ENCODE assay signal across 27 mouse cellular contexts in genomic region chr5:37814169-37814568, GRCm38 (mm10). TPM values are rescaled to one million over a fixed set of nuclear protein-coding genes. Genes with fewer than 3 reads are reported as not detected.
A peak's percentile ranks its signal among the peaks of the same experiment; 100 is the strongest.
DNase-seq lines count a peak whose midpoint lies in the region; ATAC-seq and TF ChIP-seq lines count a peak whose summit lies in the region.
"Had no signal": no experiment of that assay in that cellular context is flagged by ENCODE, and none has a peak within 500 bp of the region (broad histone marks: within the 10 kb centered on the region; RNA-seq: fewer than 3 reads in every experiment).

No protein-coding gene starts in this region.

- H3K4me2 ChIP-seq in forebrain, postnatal 0 days (ENCODE audit: low read depth), result no peak overlapping the region
- no peak overlapping the region for H3K4me2 ChIP-seq in forebrain, embryonic 11.5 days (ENCODE audit: low read depth, low read length, severe bottlenecking)
- H3K4me2 ChIP-seq in kidney, postnatal 0 days (ENCODE audit: low read length), result no peak overlapping the region
- no peak overlapping the region for H3K4me2 ChIP-seq in kidney, embryonic 16.5 days (replicated peaks; ENCODE audit: low read depth, low read length)
- H3K4me2 ChIP-seq: embryonic facial prominence, embryonic 15.5 days; forebrain, embryonic 15.5 days; heart, embryonic 11.5 days; hindbrain, embryonic 13.5 days; limb, embryonic 12.5 days; midbrain, embryonic 13.5 days; neural tube, embryonic 12.5 days had no signal

- 0 out of 2 replicates have a peak, but pooled peaks have one; percentile 14 for TF ChIP-seq CTCF in forebrain, postnatal 0 days (IDR thresholded peaks at IDR 0.05; ENCODE audit: low read depth)
- peak; percentile 56 for TF ChIP-seq CTCF in kidney, postnatal 0 days (IDR thresholded peaks at IDR 0.05; ENCODE audit: low read depth)
- peak; percentile 9; the same call in 1 of the 2 replicates for TF ChIP-seq CTCF in lung, adult 2 months (IDR thresholded peaks at IDR 0.05; ENCODE audit: insufficient read depth, low read length)
- TF ChIP-seq CTCF in E14TG2a.4 (conservative IDR thresholded peaks at IDR 0.05; ENCODE audit: low read length), result peak; percentile 32

- H3K27ac ChIP-seq in forebrain, postnatal 0 days (ENCODE audit: low read depth, low read length), result no peak overlapping the region
- H3K27ac ChIP-seq in forebrain, embryonic 11.5 days (ENCODE audit: low read depth, low read length), result no peak overlapping the region
- H3K27ac ChIP-seq in kidney, postnatal 0 days, result no peak overlapping the region
- H3K27ac ChIP-seq in kidney, embryonic 16.5 days (ENCODE audit: low read length), result no peak overlapping the region
- H3K27ac ChIP-seq: embryonic facial prominence, embryonic 15.5 days; forebrain, embryonic 15.5 days; hindbrain, embryonic 13.5 days; left cerebral cortex, adult 2 months; limb, embryonic 12.5 days; midbrain, embryonic 13.5 days; neural tube, embryonic 12.5 days had no signal

- H3K27me3 ChIP-seq in forebrain, postnatal 0 days (ENCODE audit: insufficient read depth, low read length), result peaks cover 63% of the 10 kb centered on the region
- peaks cover 57% of the 10 kb centered on the region for H3K27me3 ChIP-seq in forebrain, embryonic 11.5 days (ENCODE audit: control insufficient read depth, insufficient read depth, low read length)
- peaks cover 56% of the 10 kb centered on the region for H3K27me3 ChIP-seq in kidney, postnatal 0 days (ENCODE audit: insufficient read depth, low read length)
- peaks cover 63% of the 10 kb centered on the region for H3K27me3 ChIP-seq in kidney, embryonic 16.5 days (ENCODE audit: insufficient read depth, low read length)
- peaks cover 88% of the 10 kb centered on the region for H3K27me3 ChIP-seq in E14TG2a.4 (ENCODE audit: insufficient read depth, low read length)

- no peak for DNase-seq in forebrain, postnatal 0 days
- DNase-seq in forebrain, embryonic 11.5 days (ENCODE audit: low spot score), result no peak
- no peak for DNase-seq in kidney, postnatal 0 days (ENCODE audit: low spot score)
- DNase-seq in lung, adult 2 months, result no peak
- DNase-seq in lung, postnatal 14 days, result no peak
- no peak for DNase-seq in ovary, postnatal 14 days (ENCODE audit: low spot score)
- DNase-seq: adrenal gland, postnatal 25 days; cerebellum, adult 8-10 months; cerebellum, postnatal 36 days; embryo, embryonic 11 days; gastrocnemius, postnatal 10 days; heart, postnatal 14 days; layer of hippocampus, adult 9-11 months; thymus, postnatal 25 days had no signal

- H3K36me3 ChIP-seq in forebrain, postnatal 0 days (ENCODE audit: insufficient read depth), result no peaks in the 10 kb centered on the region
- no peaks in the 10 kb centered on the region for H3K36me3 ChIP-seq in forebrain, embryonic 11.5 days (ENCODE audit: control insufficient read depth, insufficient read depth, low read length)
- H3K36me3 ChIP-seq in kidney, postnatal 0 days (ENCODE audit: insufficient read depth, low read length), result no peaks in the 10 kb centered on the region
- no peaks in the 10 kb centered on the region for H3K36me3 ChIP-seq in kidney, embryonic 16.5 days (ENCODE audit: insufficient read depth, low read length)
- H3K36me3 ChIP-seq in E14TG2a.4 (ENCODE audit: insufficient read depth, low read length), result no peaks in the 10 kb centered on the region
- H3K36me3 ChIP-seq: embryonic facial prominence, embryonic 15.5 days; forebrain, embryonic 15.5 days; hindbrain, embryonic 13.5 days; limb, embryonic 12.5 days; midbrain, embryonic 13.5 days; neural tube, embryonic 12.5 days had no signal

- ATAC-seq in forebrain, postnatal 0 days, result no peak
- no peak for ATAC-seq in forebrain, embryonic 11.5 days (replicated peaks; ENCODE audit: low FRiP score)
- no peak for ATAC-seq in kidney, postnatal 0 days (replicated peaks; ENCODE audit: low FRiP score, low read depth)
- no peak for ATAC-seq in kidney, embryonic 16.5 days (ENCODE audit: low FRiP score, low TSS enrichment)
- ATAC-seq: forebrain, embryonic 15.5 days; inflammation-experienced regulatory T-cells, adult 6 months; midbrain, embryonic 13.5 days had no signal

- H3K4me1 ChIP-seq in forebrain, postnatal 0 days (ENCODE audit: insufficient read depth), result no peaks in the 10 kb centered on the region
- peaks cover 2% of the 10 kb centered on the region for H3K4me1 ChIP-seq in forebrain, embryonic 11.5 days (replicated peaks; ENCODE audit: control insufficient read depth, insufficient read depth, low read length)
- no peaks in the 10 kb centered on the region for H3K4me1 ChIP-seq in kidney, postnatal 0 days (replicated peaks; ENCODE audit: insufficient read depth, low read length)
- peaks cover 4% of the 10 kb centered on the region; the same call in 1 of the 2 replicates for H3K4me1 ChIP-seq in kidney, embryonic 16.5 days (ENCODE audit: insufficient read depth, low read length)
- H3K4me1 ChIP-seq in lung, adult 2 months (ENCODE audit: control insufficient read depth, insufficient read depth, low read length), result no peaks in the 10 kb centered on the region
- peaks cover 25% of the 10 kb centered on the region for H3K4me1 ChIP-seq in E14TG2a.4 (replicated peaks; ENCODE audit: low read depth, low read length)

- no peak for TF ChIP-seq POLR2A in lung, adult 2 months (IDR thresholded peaks at IDR 0.05; ENCODE audit: borderline replicate concordance, extremely low read depth, low read depth, low read length)

- H3K9me3 ChIP-seq in forebrain, postnatal 0 days (ENCODE audit: low read length), result no peaks in the 10 kb centered on the region
- no peaks in the 10 kb centered on the region for H3K9me3 ChIP-seq in forebrain, embryonic 11.5 days (ENCODE audit: control insufficient read depth, low read length)
- no peaks in the 10 kb centered on the region for H3K9me3 ChIP-seq in kidney, postnatal 0 days (replicated peaks; ENCODE audit: low read length)
- peaks cover 7% of the 10 kb centered on the region; the same call in 1 of the 2 replicates for H3K9me3 ChIP-seq in kidney, embryonic 16.5 days (ENCODE audit: low read length)
- H3K9me3 ChIP-seq in E14TG2a.4 (ENCODE audit: low read length), result no peaks in the 10 kb centered on the region
- H3K9me3 ChIP-seq: embryonic facial prominence, embryonic 15.5 days; forebrain, embryonic 15.5 days; hindbrain, embryonic 13.5 days; midbrain, embryonic 13.5 days; neural tube, embryonic 12.5 days had no signal

- no peak overlapping the region for H3K9ac ChIP-seq in forebrain, postnatal 0 days
- H3K9ac ChIP-seq in forebrain, embryonic 11.5 days (ENCODE audit: low read length), result no peak overlapping the region
- no peak overlapping the region for H3K9ac ChIP-seq in kidney, postnatal 0 days (ENCODE audit: low read depth, low read length)
- no peak overlapping the region for H3K9ac ChIP-seq in kidney, embryonic 16.5 days (replicated peaks; ENCODE audit: low read length)
- H3K9ac ChIP-seq: embryonic facial prominence, embryonic 15.5 days; forebrain, embryonic 15.5 days; hindbrain, embryonic 13.5 days; limb, embryonic 12.5 days; midbrain, embryonic 13.5 days; neural tube, embryonic 12.5 days had no signal

- no peak overlapping the region for H3K4me3 ChIP-seq in forebrain, postnatal 0 days (ENCODE audit: low read depth, low read length)
- H3K4me3 ChIP-seq in forebrain, embryonic 11.5 days (ENCODE audit: low read depth, low read length), result no peak overlapping the region
- no peak overlapping the region for H3K4me3 ChIP-seq in kidney, postnatal 0 days (replicated peaks; ENCODE audit: low read depth, low read length)
- no peak overlapping the region for H3K4me3 ChIP-seq in kidney, embryonic 16.5 days (ENCODE audit: low read length)
- no peak overlapping the region for H3K4me3 ChIP-seq in lung, adult 2 months (replicated peaks; ENCODE audit: extremely low read depth, low read depth, low read length)
- no peak overlapping the region for H3K4me3 ChIP-seq in E14TG2a.4 (replicated peaks; ENCODE audit: low read length)
- H3K4me3 ChIP-seq: embryonic facial prominence, embryonic 15.5 days; forebrain, embryonic 15.5 days; hindbrain, embryonic 13.5 days; left cerebral cortex, adult 2 months; limb, embryonic 12.5 days; midbrain, embryonic 13.5 days; neural tube, embryonic 12.5 days had no signal

RNA-seq across cellular contexts. Expression of gene Msx1, which starts 10.2 kb away (rescaled TPM):
- total RNA-seq in forebrain, postnatal 0 days (2014; rRNA removed), result 7.0 and 7.4 TPM in 2 replicates
- polyA plus RNA-seq in forebrain, postnatal 0 days (2015; fragmentation: Nextera tagmentation; extraction: Ambion mirVana), result 16.5 and 17.2 TPM in 2 replicates
- polyA plus RNA-seq in forebrain, embryonic 11.5 days (2014; fragmentation: Nextera tagmentation; extraction: Ambion mirVana), result 164 and 175 TPM in 2 replicates
- 2.6 and 2.8 TPM in 2 replicates for polyA plus RNA-seq in kidney, postnatal 0 days (2015; fragmentation: Nextera tagmentation; extraction: Ambion mirVana)
- 1.9 and 3.9 TPM in 2 replicates for polyA plus RNA-seq in kidney, embryonic 16.5 days (2015; fragmentation: Nextera tagmentation; extraction: Ambion mirVana)
- 5.9 and 6.0 TPM in 2 replicates for polyA plus RNA-seq in lung, adult 2 months (2012; rRNA removed)
- total RNA-seq: granulocyte monocyte progenitor cell, adult 5-6 weeks; megakaryocyte progenitor cell, adult 5-6 weeks had no signal
- polyA plus RNA-seq: inflammation-experienced regulatory T-cells, adult 6 months had no signal
